Mouse (Mus musculus): ENCODE measurements around the gene Repin1. TPM values are rescaled to one million over a fixed set of nuclear protein-coding genes. Genes with fewer than 3 reads are reported as not detected.
A peak's percentile ranks its signal among the peaks of the same experiment; 100 is the strongest.

Gene Repin1
- polyA plus RNA-seq, 1 experiment from 2014 or later: 48.8 TPM

DNA sequence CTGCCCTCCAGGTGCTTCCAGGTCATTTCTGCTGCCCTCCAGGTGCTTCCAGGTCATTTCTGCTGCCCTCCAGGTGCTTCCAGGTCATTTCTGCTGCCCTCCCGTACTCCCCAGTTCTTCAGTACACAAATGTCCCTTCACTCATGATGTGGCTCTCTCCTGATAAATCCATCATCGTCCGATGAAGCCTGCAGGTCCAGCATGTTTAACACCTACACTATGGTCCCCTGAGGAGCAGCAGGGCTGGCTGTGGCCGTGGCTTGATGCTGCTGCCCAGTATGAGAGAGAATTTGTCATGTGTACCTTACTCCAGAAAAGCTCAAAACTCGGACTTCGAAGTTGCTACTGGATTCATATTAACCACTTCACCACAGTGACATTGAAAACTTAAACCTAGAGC lies 47.7 kb downstream of the Repin1 start:
- H3K4me2 ChIP-seq (ENCODE audit: low read length): no peak overlapping the region
- H3K9ac ChIP-seq (ENCODE audit: low read depth, low read length): no peak overlapping the region
- H3K27me3 ChIP-seq (ENCODE audit: control insufficient read depth, insufficient read depth, low read depth, low read length): no peaks in the 10 kb centered on the region
- no peaks in the 10 kb centered on the region for H3K4me1 ChIP-seq (ENCODE audit: control insufficient read depth, insufficient read depth, low read length)
- no peaks in the 10 kb centered on the region for H3K36me3 ChIP-seq (ENCODE audit: control insufficient read depth, insufficient read depth, low read length)
- no peaks in the 10 kb centered on the region for H3K9me3 ChIP-seq (replicated peaks; ENCODE audit: control insufficient read depth, low read length, poor library complexity, severe bottlenecking)
- H3K4me3 ChIP-seq (ENCODE audit: low read depth, low read length): no peak overlapping the region
- no peak overlapping the region for H3K27ac ChIP-seq (ENCODE audit: low read length)
- WGBS: 81% methylated on average over 6 of the region's 6 CpGs
- no peak for ATAC-seq

DNA sequence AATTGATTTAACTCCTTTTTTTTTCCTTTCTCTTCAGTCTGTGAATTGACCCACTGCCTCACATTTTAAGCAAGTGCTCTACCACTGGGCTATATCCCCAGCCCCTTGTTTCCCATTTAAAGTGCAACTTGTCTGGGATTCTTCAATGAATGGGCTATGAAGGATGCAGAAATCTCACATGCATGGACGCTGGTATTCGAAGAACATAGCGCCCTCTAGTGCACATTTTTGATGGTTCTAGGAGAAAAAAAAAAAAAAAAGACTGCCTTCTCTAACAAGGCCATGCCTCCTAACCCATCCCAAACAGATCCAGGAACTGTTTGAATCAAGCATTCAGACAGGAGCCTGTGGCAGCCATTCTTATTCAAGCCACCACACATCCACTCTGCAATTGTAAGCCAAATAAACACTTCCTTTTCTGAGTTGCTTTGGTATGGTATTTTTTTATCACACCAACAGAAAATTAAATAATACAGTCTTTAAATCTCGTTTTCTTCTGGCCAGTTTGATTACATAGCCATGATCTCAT lies 49.1 kb downstream of the Repin1 start:
- Histone ChIP-seq H3K4me1 (ENCODE audit: control insufficient read depth, insufficient read depth, low read length) (no peaks in the 10 kb centered on the region), H3K4me3 (ENCODE audit: low read depth, low read length) (no peak overlapping the region), H3K9ac (ENCODE audit: low read depth, low read length) (no peak overlapping the region), H3K4me2 (ENCODE audit: low read length) (no peak overlapping the region), H3K36me3 (ENCODE audit: control insufficient read depth, insufficient read depth, low read length) (no peaks in the 10 kb centered on the region), H3K9me3 (replicated peaks; ENCODE audit: control insufficient read depth, low read length, poor library complexity, severe bottlenecking) (no peaks in the 10 kb centered on the region), H3K27me3 (ENCODE audit: control insufficient read depth, insufficient read depth, low read depth, low read length) (no peaks in the 10 kb centered on the region), H3K27ac (ENCODE audit: low read length) (no peak overlapping the region)
- 22% methylated on average over 4 of the region's 4 CpGs for WGBS
- peak; percentile 28; the same call in 1 of the 2 replicates for ATAC-seq

DNA sequence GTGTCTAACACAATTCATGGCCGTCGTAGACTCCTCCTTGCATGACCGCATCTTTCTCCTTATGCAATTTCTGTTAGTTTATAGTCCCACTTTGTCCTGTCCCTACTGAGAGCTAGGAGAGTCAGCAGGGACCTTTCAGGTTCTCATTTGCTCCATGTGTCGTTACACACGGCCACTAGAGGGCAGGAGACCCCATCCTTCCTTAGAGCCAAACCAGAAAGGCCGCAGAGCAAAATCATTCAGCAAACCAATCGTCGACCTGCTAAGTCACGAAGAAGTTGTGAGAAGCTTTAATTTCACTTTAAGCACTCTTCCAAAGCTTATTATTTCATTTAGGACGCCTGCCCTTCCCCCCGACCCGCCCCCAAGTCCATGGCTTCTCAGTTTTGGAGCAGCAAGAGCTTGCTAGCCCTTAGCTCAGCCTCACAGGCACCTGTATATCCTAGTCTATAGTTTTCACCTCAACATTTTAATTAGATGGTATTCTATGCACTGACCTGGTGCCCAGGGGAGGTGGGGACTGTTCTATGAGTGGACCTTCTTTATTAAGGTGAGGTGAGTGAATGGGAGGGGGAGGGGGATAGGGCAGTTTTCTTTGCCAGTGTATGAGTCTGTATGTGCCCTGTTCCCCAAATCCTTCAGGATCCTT lies 52.1 kb downstream of the Repin1 start:
- Histone ChIP-seq H3K36me3 (ENCODE audit: control insufficient read depth, insufficient read depth, low read length) (no peaks in the 10 kb centered on the region), H3K4me2 (ENCODE audit: low read length) (no peak overlapping the region), H3K4me3 (ENCODE audit: low read depth, low read length) (no peak overlapping the region), H3K27me3 (ENCODE audit: control insufficient read depth, insufficient read depth, low read depth, low read length) (no peaks in the 10 kb centered on the region), H3K4me1 (ENCODE audit: control insufficient read depth, insufficient read depth, low read length) (no peaks in the 10 kb centered on the region), H3K9me3 (replicated peaks; ENCODE audit: control insufficient read depth, low read length, poor library complexity, severe bottlenecking) (no peaks in the 10 kb centered on the region), H3K27ac (ENCODE audit: low read length) (no peak overlapping the region), H3K9ac (ENCODE audit: low read depth, low read length) (no peak overlapping the region)
- WGBS: 11% methylated on average over 12 of the region's 12 CpGs
- no peak for ATAC-seq

DNA sequence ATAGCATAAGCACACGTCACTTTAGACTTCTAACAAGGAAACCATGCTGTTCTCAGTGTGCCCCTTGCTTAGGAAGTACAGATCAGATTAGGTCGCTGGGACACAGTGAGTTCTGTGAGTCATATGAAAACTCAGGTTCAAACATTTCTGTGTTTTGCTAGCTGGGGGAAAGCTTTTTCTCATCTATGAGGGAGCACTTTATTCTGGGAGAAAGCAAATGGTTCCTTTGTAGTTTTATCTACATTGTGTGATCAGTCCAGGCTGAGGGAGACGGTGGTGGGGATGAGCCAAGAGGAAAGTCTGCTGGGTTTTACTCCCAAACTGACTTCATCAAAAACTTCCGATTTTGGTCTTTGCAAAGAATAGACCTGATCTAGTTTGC lies 52.6 kb downstream of the Repin1 start:
- no peaks in the 10 kb centered on the region for H3K36me3 ChIP-seq (ENCODE audit: control insufficient read depth, insufficient read depth, low read length)
- H3K4me3 ChIP-seq (ENCODE audit: low read depth, low read length): no peak overlapping the region
- no peaks in the 10 kb centered on the region for H3K4me1 ChIP-seq (ENCODE audit: control insufficient read depth, insufficient read depth, low read length)
- WGBS: 84% methylated on average over 4 of the region's 4 CpGs
- no peak overlapping the region for H3K27ac ChIP-seq (ENCODE audit: low read length)
- no peak overlapping the region for H3K9ac ChIP-seq (ENCODE audit: low read depth, low read length)
- no peaks in the 10 kb centered on the region for H3K9me3 ChIP-seq (replicated peaks; ENCODE audit: control insufficient read depth, low read length, poor library complexity, severe bottlenecking)
- ATAC-seq: no peak
- H3K27me3 ChIP-seq (ENCODE audit: control insufficient read depth, insufficient read depth, low read depth, low read length): no peaks in the 10 kb centered on the region
- H3K4me2 ChIP-seq (ENCODE audit: low read length): no peak overlapping the region

DNA sequence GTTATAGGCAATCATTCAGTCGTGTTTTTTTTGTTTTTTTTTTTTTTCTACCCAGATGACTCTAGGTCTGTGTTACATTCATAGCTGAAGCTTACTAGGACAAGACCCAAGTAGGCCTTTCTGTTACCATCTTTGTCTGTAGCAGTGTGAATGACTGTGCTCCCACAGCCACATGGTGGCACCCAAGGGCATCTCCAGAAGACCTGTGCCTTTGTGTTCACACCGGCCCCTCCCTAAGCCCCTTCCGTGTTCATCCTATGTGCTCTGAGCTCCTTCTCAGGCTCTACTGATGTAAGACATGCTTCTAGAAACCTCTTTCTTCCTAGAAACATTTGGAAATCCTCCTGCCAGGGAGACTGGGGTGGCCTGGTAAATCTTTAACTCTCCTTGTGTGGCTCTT lies 53.3 kb downstream of the Repin1 start, which contains the start of gene Gimap8:
Gene Gimap8, plus strand, starts transcription at position 240 of the 400 bp plus-strand sequence.
- no peaks in the 10 kb centered on the region for H3K27me3 ChIP-seq (ENCODE audit: control insufficient read depth, insufficient read depth, low read depth, low read length)
- ATAC-seq: no peak
- H3K4me1 ChIP-seq (ENCODE audit: control insufficient read depth, insufficient read depth, low read length): no peaks in the 10 kb centered on the region
- no peak within 1 kb of the TSS for H3K4me2 ChIP-seq (ENCODE audit: low read length)
- H3K9ac ChIP-seq (ENCODE audit: low read depth, low read length): no peak within 1 kb of the TSS
- 43% methylated on average over 3 of the region's 3 CpGs for WGBS
- H3K9me3 ChIP-seq (replicated peaks; ENCODE audit: control insufficient read depth, low read length, poor library complexity, severe bottlenecking): no peaks in the 10 kb centered on the region
- H3K4me3 ChIP-seq (ENCODE audit: low read depth, low read length): no peak within 1 kb of the TSS
- no peaks in the 10 kb centered on the region for H3K36me3 ChIP-seq (ENCODE audit: control insufficient read depth, insufficient read depth, low read length)
- H3K27ac ChIP-seq (ENCODE audit: low read length): no peak within 1 kb of the TSS

DNA sequence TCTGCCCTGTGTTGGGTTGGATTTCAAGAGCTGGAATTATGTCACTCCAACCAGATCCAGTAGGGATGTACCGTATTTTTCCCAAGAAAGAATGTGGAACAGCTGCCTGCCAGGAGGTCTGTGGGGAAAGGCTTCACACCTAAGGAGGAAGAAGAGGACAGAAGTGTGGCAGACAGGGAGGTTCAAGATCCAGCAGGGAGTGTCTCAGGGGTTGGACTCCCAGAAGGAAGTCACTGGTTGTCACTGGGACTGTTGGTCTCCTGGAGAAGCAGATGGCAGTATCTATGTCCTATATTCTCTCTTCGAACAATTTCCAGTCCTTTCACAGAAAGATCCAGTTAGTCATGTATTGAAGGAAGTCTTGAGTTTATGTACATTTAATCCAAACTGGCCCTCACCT lies 53.9 kb downstream of the Repin1 start:
- Histone ChIP-seq H3K9me3 (replicated peaks; ENCODE audit: control insufficient read depth, low read length, poor library complexity, severe bottlenecking) (no peaks in the 10 kb centered on the region), H3K4me3 (ENCODE audit: low read depth, low read length) (no peak overlapping the region), H3K4me1 (ENCODE audit: control insufficient read depth, insufficient read depth, low read length) (no peaks in the 10 kb centered on the region), H3K36me3 (ENCODE audit: control insufficient read depth, insufficient read depth, low read length) (no peaks in the 10 kb centered on the region), H3K27ac (ENCODE audit: low read length) (no peak overlapping the region), H3K4me2 (ENCODE audit: low read length) (no peak overlapping the region), H3K27me3 (ENCODE audit: control insufficient read depth, insufficient read depth, low read depth, low read length) (no peaks in the 10 kb centered on the region), H3K9ac (ENCODE audit: low read depth, low read length) (no peak overlapping the region)
- ATAC-seq: no peak
- 91% methylated on average over 2 of the region's 2 CpGs for WGBS

Other genes starting within 250 kb of the Repin1 start
- gene Krba1, start 198.3 kb upstream of the Repin1 start, polyA plus RNA-seq (2015; fragmentation: Nextera tagmentation; extraction: Ambion mirVana): 28.1 and 30.3 TPM in 2 replicates
- 30.3 and 32.8 TPM in 2 replicates for gene Zfp467, start 148.1 kb upstream of the Repin1 start, polyA plus RNA-seq (2015; fragmentation: Nextera tagmentation; extraction: Ambion mirVana)
- 0.51 and 0.62 TPM in 2 replicates for gene Sspo, start 145.7 kb upstream of the Repin1 start, polyA plus RNA-seq (2015; fragmentation: Nextera tagmentation; extraction: Ambion mirVana)
- 302 and 362 TPM in 2 replicates for gene Atp6v0e2, start 56.3 kb upstream of the Repin1 start, polyA plus RNA-seq (2015; fragmentation: Nextera tagmentation; extraction: Ambion mirVana)
- 27.5 and 27.9 TPM in 2 replicates for gene Lrrc61, start 39.1 kb upstream of the Repin1 start, polyA plus RNA-seq (2015; fragmentation: Nextera tagmentation; extraction: Ambion mirVana)
- 5.3 and 5.7 TPM in 2 replicates for gene Rarres2, start 21.1 kb upstream of the Repin1 start, polyA plus RNA-seq (2015; fragmentation: Nextera tagmentation; extraction: Ambion mirVana)
- gene Gm45021, start 4.3 kb upstream of the Repin1 start, polyA plus RNA-seq (2015; fragmentation: Nextera tagmentation; extraction: Ambion mirVana): not detected in 2 replicates
- not detected in 2 replicates for gene Gm44965, start 58 bp downstream of the Repin1 start, polyA plus RNA-seq (2015; fragmentation: Nextera tagmentation; extraction: Ambion mirVana)
- gene Zfp775, start 8.2 kb downstream of the Repin1 start, polyA plus RNA-seq (2015; fragmentation: Nextera tagmentation; extraction: Ambion mirVana): 14.1 and 16.7 TPM in 2 replicates
- 24.9 and 27.4 TPM in 2 replicates for gene AI854703, start 32.9 kb downstream of the Repin1 start, polyA plus RNA-seq (2015; fragmentation: Nextera tagmentation; extraction: Ambion mirVana)
- 0.37 and 0.48 TPM in 2 replicates for gene Gimap8, start 53.4 kb downstream of the Repin1 start, polyA plus RNA-seq (2015; fragmentation: Nextera tagmentation; extraction: Ambion mirVana)
- gene Gimap9, start 82.2 kb downstream of the Repin1 start, polyA plus RNA-seq (2015; fragmentation: Nextera tagmentation; extraction: Ambion mirVana): 1.6 and 3.1 TPM in 2 replicates
- 0.88 and 1.0 TPM in 2 replicates for gene Gimap4, start 90.7 kb downstream of the Repin1 start, polyA plus RNA-seq (2015; fragmentation: Nextera tagmentation; extraction: Ambion mirVana)
- gene Gimap6, start 114.3 kb downstream of the Repin1 start, polyA plus RNA-seq (2015; fragmentation: Nextera tagmentation; extraction: Ambion mirVana): 6.2 and 7.2 TPM in 2 replicates
- gene Gm28053, start 124.7 kb downstream of the Repin1 start, polyA plus RNA-seq (2015; fragmentation: Nextera tagmentation; extraction: Ambion mirVana): 0.62 and 1.2 TPM in 2 replicates
- not detected in 2 replicates for gene Gimap7, start 124.7 kb downstream of the Repin1 start, polyA plus RNA-seq (2015; fragmentation: Nextera tagmentation; extraction: Ambion mirVana)
- 5.2 and 5.4 TPM in 2 replicates for gene Gimap1, start 145.2 kb downstream of the Repin1 start, polyA plus RNA-seq (2015; fragmentation: Nextera tagmentation; extraction: Ambion mirVana)
- 1.3 and 1.5 TPM in 2 replicates for gene Gimap5, start 152.3 kb downstream of the Repin1 start, polyA plus RNA-seq (2015; fragmentation: Nextera tagmentation; extraction: Ambion mirVana)
- gene Gimap3, start 177.0 kb downstream of the Repin1 start, polyA plus RNA-seq (2015; fragmentation: Nextera tagmentation; extraction: Ambion mirVana): not detected in 2 replicates
- 17.9 and 19.7 TPM in 2 replicates for gene Tmem176a, start 247.0 kb downstream of the Repin1 start, polyA plus RNA-seq (2015; fragmentation: Nextera tagmentation; extraction: Ambion mirVana)
- gene Tmem176b, start 247.6 kb downstream of the Repin1 start, polyA plus RNA-seq (2015; fragmentation: Nextera tagmentation; extraction: Ambion mirVana): 113 and 127 TPM in 2 replicates